Mouse (Mus musculus): ENCODE results near the gene Myo9b. TPM values are rescaled to one million over a fixed set of nuclear protein-coding genes. Genes with fewer than 3 reads are reported as not detected.

Gene Myo9b
- total RNA-seq, 2 experiments from 2014 or later, result 20.5 to 22.3 TPM

GRCm38 (mm10) chr8:71366771-71367528 lies 94.4 kb downstream of the Myo9b start, which contains the start of gene Use1:
Use1 (plus strand) TSS chr8:71366848.
- peak; percentile 94 to 97 for DNase-seq

- no peak for DNase-seq
These were observed 95.1 kb downstream of the Myo9b start for GRCm38 (mm10) chr8:71367529-71368176.

- DNase-seq, result no peak
These were observed 95.9 kb downstream of the Myo9b start for GRCm38 (mm10) chr8:71368366-71368765.

- DNase-seq, result no peak
These were observed 96.7 kb downstream of the Myo9b start for GRCm38 (mm10) chr8:71369040-71369718.

- no peak for DNase-seq
These were observed 98.3 kb downstream of the Myo9b start for GRCm38 (mm10) chr8:71370711-71371235.

GRCm38 (mm10) chr8:71371236-71371848 lies 98.8 kb downstream of the Myo9b start, which contains the start of gene Ocel1:
Ocel1 (plus strand) TSS chr8:71371298.
- peak; percentile 97 to 99 for DNase-seq

GRCm38 (mm10) chr8:71372427-71372826 lies 99.9 kb downstream of the Myo9b start:
- DNase-seq, result no peak

GRCm38 (mm10) chr8:71373000-71373399 lies 100.5 kb downstream of the Myo9b start:
- DNase-seq, result no peak

- DNase-seq, result peak; percentile 44 to 49
These were observed 102.2 kb downstream of the Myo9b start for GRCm38 (mm10) chr8:71374616-71375206.

GRCm38 (mm10) chr8:71375581-71376422 lies 103.3 kb downstream of the Myo9b start:
- DNase-seq, result peak; percentile 60 to 72

GRCm38 (mm10) chr8:71376423-71377030 lies 104.0 kb downstream of the Myo9b start:
- DNase-seq, result no peak

- DNase-seq, result no peak
These were observed 106.5 kb downstream of the Myo9b start for GRCm38 (mm10) chr8:71379008-71379407.

- DNase-seq, result no peak
These were observed 107.1 kb downstream of the Myo9b start for GRCm38 (mm10) chr8:71379512-71380075.

GRCm38 (mm10) chr8:71380178-71381171 lies 108.0 kb downstream of the Myo9b start:
- DNase-seq, result peak in 1 of 2 experiments; percentile 64

- peak; percentile 80 to 85 for DNase-seq
These were observed 109.0 kb downstream of the Myo9b start, which contains the start of gene Nr2f6 for GRCm38 (mm10) chr8:71381421-71381970. Nr2f6 (minus strand) TSS chr8:71381960.

GRCm38 (mm10) chr8:71381971-71382961 lies 109.8 kb downstream of the Myo9b start:
- DNase-seq, result peak; percentile 61 to 92

- DNase-seq, result no peak
These were observed 110.9 kb downstream of the Myo9b start for GRCm38 (mm10) chr8:71383396-71383795.

Data from heart, adult 18-20 months (tissue).